In genomic region chr17:34722238-34722637, GRCm38 (mm10) we compare ENCODE assay signal across 16 mouse cellular contexts. TPM values are rescaled to one million over a fixed set of nuclear protein-coding genes. Genes with fewer than 3 reads are reported as not detected.
"Had no signal": no experiment of that assay in that cellular context is flagged by ENCODE, and none has a peak within 500 bp of the region (broad histone marks: within the 10 kb centered on the region; RNA-seq: fewer than 3 reads in every experiment).

No protein-coding gene starts in this region.

RNA-seq across cellular contexts. Expression of gene C4b, which starts 21.4 kb away (rescaled TPM):
- total RNA-seq: granulocyte monocyte progenitor cell, adult 5-6 weeks had no signal
- polyA plus RNA-seq: embryonic facial prominence, embryonic 10.5 days; embryonic facial prominence, embryonic 11.5 days; embryonic facial prominence, embryonic 12.5 days; embryonic facial prominence, embryonic 13.5 days; forebrain, embryonic 10.5 days; forebrain, embryonic 11.5 days; forebrain, embryonic 12.5 days; forebrain, embryonic 13.5 days; forebrain, embryonic 14.5 days; forebrain, embryonic 15.5 days; forebrain, embryonic 16.5 days; heart, embryonic 10.5 days; heart, embryonic 11.5 days had no signal

RNA-seq across cellular contexts. Expression of gene Tnxb, which starts 51.9 kb away (rescaled TPM):
- total RNA-seq: common myeloid progenitor, adult 5-6 weeks; granulocyte monocyte progenitor cell, adult 5-6 weeks had no signal
- polyA plus RNA-seq: embryonic facial prominence, embryonic 10.5 days; embryonic facial prominence, embryonic 11.5 days; erythroblast, embryonic 14.5 days; forebrain, embryonic 10.5 days had no signal
